Mouse (Mus musculus) layer of hippocampus, postnatal 36 days (tissue): Measurements from ENCODE around the gene Gm10697. TPM values are rescaled to one million over a fixed set of nuclear protein-coding genes. Genes with fewer than 3 reads are reported as not detected.
"Not testable (repeated sequence)": the region's sequence is repeated elsewhere in the genome, so short reads cannot be mapped to it uniquely, and the experiment has no call there.

Experiments used
- DNase-seq, 2 experiments: peaks; one replicate each; pipeline ENCODE4 v3.0.0; 2022
- total RNA-seq, 2 experiments: library from RNA; stranded (reverse); gene quantifications; 2 replicates each; pipeline ENCODE4 v1.2.3; 2021

Gene Gm10697
- not detected for total RNA-seq

DNA sequence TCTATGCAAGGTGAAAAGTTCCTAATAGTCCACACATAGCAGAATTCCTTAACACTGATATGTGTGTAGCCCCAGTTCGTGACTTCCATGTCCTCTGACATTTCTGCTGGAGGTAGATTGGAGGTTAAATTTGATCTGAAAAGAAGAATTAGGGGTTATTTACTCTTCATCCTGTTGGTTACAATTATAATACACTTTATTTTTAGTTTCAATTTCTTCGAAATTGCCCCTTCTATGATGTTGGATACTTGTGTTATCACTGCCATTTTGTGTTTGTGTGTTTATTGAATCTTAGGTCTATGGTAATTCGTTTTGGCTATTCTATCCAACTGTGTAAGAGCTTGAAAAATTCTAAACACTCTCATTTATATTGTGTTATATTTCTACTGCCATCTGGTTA, at the start of gene Gm10697:
TSS of gene Gm10697 (minus strand) at position 101 of the 400 bp plus-strand sequence.
- not testable (repeated sequence) for DNase-seq

DNA sequence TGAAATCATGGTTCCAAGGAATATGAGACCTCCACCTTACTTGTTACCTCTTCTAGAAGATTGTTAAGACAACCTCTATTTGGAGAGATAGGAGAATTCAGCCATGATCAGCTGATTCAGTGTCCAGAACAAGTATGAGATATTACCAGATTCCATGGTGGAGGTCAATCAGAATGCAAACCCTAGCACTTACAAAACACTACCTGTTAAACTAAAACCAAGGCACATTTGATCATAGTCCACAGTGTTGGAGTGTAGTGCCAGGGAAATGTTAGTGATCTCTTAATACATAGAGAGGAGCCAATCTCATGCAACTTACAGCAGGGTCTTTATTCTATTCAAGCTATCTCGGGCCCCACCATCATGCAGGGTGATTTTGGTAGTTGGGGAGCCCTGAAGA, 42.6 kb upstream of the Gm10697 start:
- DNase-seq, result not testable (repeated sequence)

DNA sequence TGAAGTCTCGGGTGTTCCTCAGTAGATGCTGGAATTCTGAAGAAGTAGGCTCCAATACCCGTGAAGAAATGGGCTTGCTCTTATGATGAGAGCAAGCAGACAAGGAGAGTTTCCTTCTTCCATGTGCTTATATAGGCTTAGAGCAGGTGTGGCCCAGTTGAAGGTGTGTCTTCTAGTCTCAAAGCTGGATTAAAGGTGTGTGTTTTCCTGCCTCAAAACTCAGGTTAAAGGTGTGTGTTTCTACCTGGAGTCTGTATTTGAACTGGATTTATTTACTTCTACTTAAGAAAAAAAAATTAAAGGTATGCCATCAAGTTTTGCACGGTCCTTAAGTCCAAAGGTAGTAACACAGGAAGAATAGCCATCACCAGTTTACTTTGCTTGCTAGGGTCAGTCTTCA, 17.7 kb downstream of the Gm10697 start, which contains the start of gene Gm9125:
TSS of gene Gm9125 (minus strand) at position 101 of the 400 bp plus-strand sequence.
- DNase-seq, result not testable (repeated sequence)

DNA sequence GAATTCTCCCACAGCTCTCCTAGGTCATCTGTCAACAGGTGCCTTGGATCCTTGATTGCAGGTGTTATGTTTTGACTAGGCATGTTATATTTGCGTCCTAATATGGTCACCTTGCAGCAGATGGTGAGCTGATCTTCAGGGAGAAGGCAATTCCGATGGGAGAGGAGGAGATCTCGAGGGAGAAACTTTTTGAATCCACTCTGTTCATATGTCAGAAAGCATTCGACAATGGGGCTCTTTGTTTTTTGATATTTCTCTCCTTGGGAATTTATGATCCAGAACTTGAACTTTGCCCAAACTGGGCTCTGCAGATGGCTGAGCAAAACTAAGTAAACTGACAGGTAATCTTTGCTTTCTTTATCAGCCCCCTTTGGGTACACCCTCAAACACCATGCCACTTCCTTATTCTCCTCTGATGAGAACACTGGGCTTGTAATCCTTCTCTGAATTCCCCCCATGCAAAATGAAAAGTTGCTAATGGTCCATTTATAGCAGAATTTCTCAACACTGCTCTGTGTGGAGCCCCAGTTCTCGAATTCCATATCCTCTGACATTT, 22.8 kb downstream of the Gm10697 start:
- not testable (repeated sequence) for DNase-seq

DNA sequence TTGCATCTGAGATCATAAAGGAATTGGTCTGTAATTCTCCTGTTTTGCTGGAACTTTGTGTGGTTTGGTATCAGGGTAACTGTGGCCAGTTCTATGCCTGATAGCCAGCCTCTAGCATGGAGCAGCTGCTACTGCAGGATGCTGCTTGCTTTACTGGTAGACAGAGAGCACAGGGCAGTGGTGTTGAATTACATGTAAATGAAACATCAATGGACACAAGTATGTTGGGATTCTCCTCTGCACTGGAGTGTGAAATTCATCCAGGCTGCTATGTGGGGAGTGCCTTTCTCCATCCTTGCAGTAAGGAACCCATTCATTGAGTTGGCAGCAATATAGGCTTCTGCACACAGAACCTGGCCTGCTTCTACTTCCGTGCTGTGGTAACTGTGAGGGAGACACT, 34.2 kb downstream of the Gm10697 start:
- DNase-seq, result not testable (repeated sequence)

DNA sequence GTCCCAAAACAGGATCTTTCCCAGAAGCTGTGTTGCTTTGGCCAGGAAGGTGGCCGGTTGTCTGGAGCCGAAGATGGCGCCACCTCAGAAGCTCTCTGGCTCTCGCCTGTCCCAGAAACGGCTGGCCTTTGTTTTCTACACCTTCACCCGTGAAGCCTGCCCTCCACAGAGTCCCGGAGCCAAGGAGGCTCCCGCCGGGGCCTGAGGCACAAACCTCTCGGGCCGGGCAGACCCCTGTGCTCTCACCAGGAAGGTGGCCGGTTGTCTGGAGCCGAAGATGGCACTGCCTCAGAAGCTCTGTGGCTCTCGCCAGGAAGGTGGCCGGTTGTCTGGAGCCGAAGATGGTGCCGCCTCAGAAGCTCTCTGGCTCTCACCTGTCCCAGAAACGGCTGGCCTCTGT, 38.0 kb downstream of the Gm10697 start:
- DNase-seq, result not testable (repeated sequence)

Other genes with a start within 250 kb of the Gm10697 start
- gene Tdpoz3, start 246.6 kb downstream of the Gm10697 start, total RNA-seq, result not detected
- gene Gm9117, start 129.1 kb downstream of the Gm10697 start, total RNA-seq, result not detected
- gene Tdpoz5, start 111.3 kb downstream of the Gm10697 start, total RNA-seq, result not detected
- not detected for gene Gm9125, start 17.8 kb downstream of the Gm10697 start, total RNA-seq
- gene Gm10696, start 105.5 kb upstream of the Gm10697 start, total RNA-seq, result not detected
- not detected for gene Gm5286, start 124.1 kb upstream of the Gm10697 start, total RNA-seq
- not detected for gene Gm4778, start 191.4 kb upstream of the Gm10697 start, total RNA-seq
- gene Them4, start 237.4 kb upstream of the Gm10697 start, total RNA-seq, result 10 to 100 TPM; 27.6 to 30.7 TPM